Mouse (Mus musculus) G1E (cell line): ENCODE data around the gene Btg3. TPM values are rescaled to one million over a fixed set of nuclear protein-coding genes. Genes with fewer than 3 reads are reported as not detected.

Experiments
- ATAC-seq: 2 replicates; pipeline ENCODE4 v1.8.0; 2016; ENCODE audit warnings: mild to moderate bottlenecking; ENCODE audit not compliant: insufficient number of reproducible peaks, poor library complexity, low FRiP score, severe bottlenecking; ENCODE audit errors: extremely low read depth
- DNase-seq: peaks from one replicate; pipeline ENCODE4 v3.0.0; 2012; ENCODE audit warnings: low spot score
- H3K27me3 ChIP-seq: 2 replicates; pipeline ENCODE4 v1.6.1; 2012; ENCODE audit warnings: mild to moderate bottlenecking, low read length, inconsistent platforms; ENCODE audit not compliant: insufficient read depth
- H3K36me3 ChIP-seq: replicated peaks from 2 replicates; pipeline ENCODE3; 2012; ENCODE audit warnings: mild to moderate bottlenecking, inconsistent platforms
- H3K4me1 ChIP-seq: 2 replicates; pipeline ENCODE4 v1.6.1; 2012; ENCODE audit warnings: low read depth, low read length, inconsistent platforms, mixed read lengths; ENCODE audit not compliant: insufficient read depth
- H3K4me3 ChIP-seq: 2 replicates; pipeline ENCODE4 v1.5.1; 2012; ENCODE audit warnings: low read depth, mild to moderate bottlenecking, inconsistent platforms, low read length, moderate library complexity, mixed read lengths
- H3K9me3 ChIP-seq: replicated peaks from 2 replicates; pipeline ENCODE4 v1.6.1; 2012; ENCODE audit warnings: inconsistent platforms
- CTCF ChIP-seq: IDR thresholded peaks from 2 replicates; pipeline ENCODE4 v1.5.1; 2012; ENCODE audit warnings: low read depth, low read length, inconsistent platforms, mixed read lengths
- GATA1 ChIP-seq: IDR thresholded peaks from 2 replicates; pipeline ENCODE4 v1.6.1; 2012; ENCODE audit warnings: borderline replicate concordance, low read length, inconsistent platforms, mixed read lengths
- GATA2 ChIP-seq: IDR thresholded peaks from 2 replicates; pipeline ENCODE4 v1.6.1; 2012; ENCODE audit warnings: low read depth, low read length, inconsistent platforms, borderline replicate concordance
- POLR2AphosphoS5 ChIP-seq: IDR thresholded peaks from 2 replicates; pipeline ENCODE4 v1.6.1; 2012; ENCODE audit warnings: low read depth, low read length, inconsistent platforms; ENCODE audit not compliant: insufficient replicate concordance
- TAL1 ChIP-seq: conservative IDR thresholded peaks from 2 replicates; pipeline ENCODE4 v1.6.1; 2012; ENCODE audit warnings: low read depth, low read length, inconsistent platforms, mixed read lengths
- polyA plus RNA-seq: library from polyadenylated mRNA; stranded (reverse); fragments of >175 nt; gene quantifications from 2 replicates; pipeline ENCODE4 v1.2.3, GENCODE M21; 2012
- total RNA-seq, 2 experiments: library from RNA; stranded (forward) in 1 of 2; stranded (reverse) in 1 of 2; fragments of 200-1000 nt in 1 of 2; fragments of >200 nt in 1 of 2; fragmentation: Nextera tagmentation in 1 of 2; gene quantifications; 2 replicates each; pipeline ENCODE4 v1.2.3; 2014 to 2017

The Btg3 gene
- total and polyA plus RNA-seq, 3 experiments: 11.1 to 37.2 (median 13.3) TPM

DNA sequence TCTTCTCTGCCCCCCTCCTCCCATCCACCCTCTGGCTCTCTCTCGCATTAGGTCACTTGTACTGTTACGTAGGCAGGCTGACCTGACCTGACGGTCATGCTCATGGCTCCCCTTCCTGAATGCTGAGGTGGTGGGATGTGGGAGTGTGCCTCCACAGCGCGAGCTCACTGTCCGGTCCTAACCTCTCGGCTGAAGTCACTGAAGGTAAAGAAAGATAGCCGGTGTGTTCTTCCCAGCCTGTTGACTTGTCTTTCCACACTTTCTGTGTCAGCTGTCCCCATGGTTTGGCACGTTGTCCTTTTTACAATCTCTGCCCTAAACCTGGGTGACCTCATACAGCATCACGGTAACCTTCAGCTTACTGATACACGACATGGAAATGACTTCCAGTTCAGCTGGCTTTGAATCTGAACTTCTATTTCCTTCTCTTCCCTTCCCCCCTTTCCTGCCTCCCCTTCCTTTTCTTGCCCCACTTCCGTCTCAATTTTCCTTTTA is 71.3 kb downstream of the Btg3 start:
- no peak overlapping the region for H3K4me3 ChIP-seq
- no peak for ATAC-seq
- no peaks in the 10 kb centered on the region for H3K4me1 ChIP-seq
- no peak for DNase-seq
- no peaks in the 10 kb centered on the region for H3K36me3 ChIP-seq
- H3K9me3 ChIP-seq: peaks cover 58% of the 10 kb centered on the region
- H3K27me3 ChIP-seq: no peaks in the 10 kb centered on the region
- TF ChIP-seq CTCF: no peak
- no peak for TF ChIP-seq GATA1
- no peak for TF ChIP-seq TAL1
- no peak for TF ChIP-seq GATA2

- Histone ChIP-seq H3K4me1 (no peaks in the 10 kb centered on the region), H3K9me3 (peaks cover 54% of the 10 kb centered on the region), H3K27me3 (no peaks in the 10 kb centered on the region), H3K4me3 (no peak overlapping the region), H3K36me3 (no peaks in the 10 kb centered on the region)
- no peak for ATAC-seq
- no peak for DNase-seq
- no peak for TF ChIP-seq GATA1
- TF ChIP-seq CTCF: no peak
- no peak for TF ChIP-seq TAL1
These were observed 74.3 kb downstream of the Btg3 start for GRCm38 (mm10) chr16:78302678-78303050.

DNA sequence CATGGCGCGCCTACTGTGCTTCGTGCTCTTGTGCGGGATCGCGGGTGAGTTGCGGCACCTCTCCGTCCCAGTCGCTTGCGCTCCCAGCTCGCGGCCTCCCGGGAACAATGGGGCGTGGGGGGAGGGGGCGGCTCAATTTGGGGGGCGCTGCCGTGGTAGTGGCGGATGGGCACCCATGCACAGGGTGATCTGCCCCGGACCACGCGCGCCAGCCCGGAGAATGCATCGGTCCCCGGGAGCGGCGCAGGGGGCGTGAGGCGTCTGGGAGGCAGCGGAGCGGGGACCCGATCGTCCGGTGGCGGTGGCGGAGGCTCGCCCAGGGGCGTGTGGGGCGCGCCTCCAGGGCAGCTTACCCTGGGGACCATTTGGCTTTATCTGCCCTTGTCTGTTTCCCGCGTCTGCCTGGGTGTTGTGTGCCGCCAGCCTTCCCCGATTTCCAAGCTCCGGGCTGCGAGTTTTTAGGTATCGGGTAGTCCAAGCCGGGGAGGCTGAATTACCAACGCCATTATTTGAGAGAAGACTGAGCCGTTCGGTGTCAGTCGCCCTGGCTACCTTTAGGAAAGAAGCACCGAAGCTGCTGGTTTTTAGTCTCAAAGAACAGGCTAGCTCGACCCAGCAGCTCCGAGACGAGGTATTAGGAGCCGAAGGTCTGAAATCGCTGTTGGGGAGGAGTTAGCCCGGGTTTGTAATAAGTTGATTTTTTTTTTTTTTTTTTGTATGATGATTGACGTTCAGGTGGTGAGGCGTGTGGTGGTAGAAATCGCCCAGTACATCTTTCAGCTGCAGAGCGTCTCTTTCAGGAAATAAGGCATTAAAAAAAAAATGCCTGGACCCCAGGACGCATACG is 74.9 kb downstream of the Btg3 start:
- Histone ChIP-seq H3K4me1 (no peaks in the 10 kb centered on the region), H3K36me3 (no peaks in the 10 kb centered on the region), H3K27me3 (no peaks in the 10 kb centered on the region), H3K4me3 (peak overlapping the region; percentile 9; the same call in 1 of the 2 replicates), H3K9me3 (peaks cover 49% of the 10 kb centered on the region)
- TF ChIP-seq GATA1 (no peak), GATA2 (no peak), POLR2AphosphoS5 (no peak), TAL1 (no peak), CTCF (no peak)
- no peak for ATAC-seq
- no peak for DNase-seq

DNA sequence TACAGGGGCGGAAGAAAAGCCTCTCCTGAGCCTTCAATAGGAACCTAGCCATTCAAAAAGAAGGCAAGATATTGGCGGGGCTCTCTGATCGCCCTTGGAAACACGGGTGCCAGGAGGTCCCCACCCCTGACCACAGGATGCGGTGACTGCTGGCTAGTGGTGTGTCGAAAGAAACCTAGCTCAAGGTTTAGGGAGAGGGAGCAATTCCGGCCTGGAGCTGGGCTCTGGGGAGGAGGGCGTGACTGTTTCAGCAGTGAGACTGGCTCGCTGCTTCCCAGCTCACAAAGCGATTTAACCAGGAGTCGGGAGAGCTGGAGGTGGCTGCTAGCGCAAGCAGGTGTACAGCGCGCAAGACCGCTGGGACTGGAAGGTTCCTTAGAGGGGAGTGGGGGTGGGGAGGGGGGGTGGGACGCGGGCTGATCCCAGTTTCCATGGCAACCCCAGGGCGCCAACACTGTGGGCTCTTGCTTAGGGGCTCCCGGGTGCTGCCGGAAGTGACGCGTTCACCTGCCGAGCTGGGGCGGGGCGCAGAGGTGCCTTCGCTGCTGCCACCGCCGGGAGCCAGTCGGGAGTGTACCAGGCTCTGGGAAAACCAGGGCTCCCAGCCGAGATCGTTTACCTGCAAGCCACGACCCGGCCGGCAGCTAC is 75.7 kb downstream of the Btg3 start, which contains the start of gene Cxadr:
Cxadr (plus strand) TSS at position 307 of the 648 bp plus-strand sequence.
- Histone ChIP-seq H3K9me3 (peaks cover 47% of the 10 kb centered on the region), H3K4me3 (peak within 1 kb of the TSS; percentile 9; the same call in 1 of the 2 replicates), H3K4me1 (no peaks in the 10 kb centered on the region), H3K36me3 (no peaks in the 10 kb centered on the region), H3K27me3 (no peaks in the 10 kb centered on the region)
- DNase-seq (no peak), ATAC-seq (no peak)
- no peak for TF ChIP-seq TAL1
- TF ChIP-seq POLR2AphosphoS5: no peak
- TF ChIP-seq CTCF: no peak
- no peak for TF ChIP-seq GATA2
- no peak for TF ChIP-seq GATA1

GRCm38 (mm10) chr16:78296114-78296513 is 80.9 kb downstream of the Btg3 start:
- no peaks in the 10 kb centered on the region for H3K4me1 ChIP-seq
- TF ChIP-seq CTCF (no peak), POLR2AphosphoS5 (no peak), GATA2 (no peak), TAL1 (no peak)
- H3K36me3 ChIP-seq: no peaks in the 10 kb centered on the region
- no peak for ATAC-seq
- H3K27me3 ChIP-seq: no peaks in the 10 kb centered on the region
- H3K9me3 ChIP-seq: peaks cover 13% of the 10 kb centered on the region
- DNase-seq: no peak
- H3K4me3 ChIP-seq: no peak overlapping the region

DNA sequence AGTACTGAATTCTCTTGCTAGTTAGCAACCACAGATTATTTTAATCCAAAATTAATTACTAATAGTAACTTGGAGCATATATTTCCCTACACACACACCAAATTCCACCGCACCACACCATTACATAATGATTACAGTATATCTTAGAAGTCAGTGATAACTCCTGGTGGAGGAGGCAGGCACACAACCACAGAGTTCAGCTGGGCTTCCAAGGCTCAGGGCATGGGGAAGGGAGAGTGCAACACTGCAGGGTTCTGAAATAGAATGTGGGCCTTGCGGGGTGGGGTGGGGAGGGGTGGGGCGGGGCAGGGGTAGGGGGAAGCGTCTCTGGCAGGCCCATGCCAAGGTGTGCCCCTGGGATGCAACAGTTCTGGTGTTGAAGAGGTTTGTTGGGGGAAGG is 81.4 kb downstream of the Btg3 start:
- H3K9me3 ChIP-seq: peaks cover 11% of the 10 kb centered on the region
- H3K4me1 ChIP-seq: no peaks in the 10 kb centered on the region
- ATAC-seq (no peak), DNase-seq (no peak)
- no peak for TF ChIP-seq CTCF
- TF ChIP-seq POLR2AphosphoS5: no peak
- TF ChIP-seq GATA2: no peak
- TF ChIP-seq GATA1: no peak
- no peak for TF ChIP-seq TAL1
- no peaks in the 10 kb centered on the region for H3K27me3 ChIP-seq
- H3K36me3 ChIP-seq: no peaks in the 10 kb centered on the region
- H3K4me3 ChIP-seq: no peak overlapping the region
